Mouse (Mus musculus) erythroblast, embryonic 14.5 days (primary cell): ENCODE measurements around the gene Apmap. TPM values are rescaled to one million over a fixed set of nuclear protein-coding genes. Genes with fewer than 3 reads are reported as not detected.

Experiments
- H3K27me3 ChIP-seq: 2 replicates; pipeline ENCODE4 v1.6.1; 2012; ENCODE audit warnings: inconsistent platforms; ENCODE audit not compliant: control insufficient read depth
- H3K36me3 ChIP-seq: 2 replicates; pipeline ENCODE4 v1.6.1; 2012; ENCODE audit warnings: mild to moderate bottlenecking, inconsistent platforms; ENCODE audit not compliant: control insufficient read depth
- H3K4me1 ChIP-seq: 2 replicates; pipeline ENCODE4 v1.6.1; 2012; ENCODE audit warnings: inconsistent platforms; ENCODE audit not compliant: control insufficient read depth
- H3K4me3 ChIP-seq: replicated peaks from 2 replicates; pipeline ENCODE3; 2012; ENCODE audit warnings: moderate library complexity, mild to moderate bottlenecking, inconsistent platforms
- H3K9me3 ChIP-seq: 2 replicates; pipeline ENCODE4 v1.6.1; 2012; ENCODE audit warnings: low read length, inconsistent platforms, mixed read lengths; ENCODE audit not compliant: control insufficient read depth
- GATA1 ChIP-seq: IDR thresholded peaks from 2 replicates; pipeline ENCODE4 v1.6.1; 2012; ENCODE audit warnings: low read length, inconsistent platforms, mixed read lengths
- TAL1 ChIP-seq: IDR thresholded peaks from 3 replicates; pipeline ENCODE4 v1.6.1; 2012; ENCODE audit warnings: low read length, inconsistent platforms, mixed read lengths
- polyA plus RNA-seq: library from polyadenylated mRNA; stranded (reverse); fragments of >175 nt; gene quantifications from 2 replicates; pipeline ENCODE4 v1.2.3, GENCODE M21; 2012

The Apmap gene
- polyA plus RNA-seq, 1 experiment, result 3.3 TPM

GRCm38 (mm10) chr2:150647681-150648299, 39.4 kb upstream of the Apmap start:
- H3K4me3 ChIP-seq, result no peak overlapping the region
- TF ChIP-seq GATA1, result no peak
- no peak for TF ChIP-seq TAL1
- no peaks in the 10 kb centered on the region for H3K27me3 ChIP-seq
- H3K36me3 ChIP-seq, result peaks cover 85% of the 10 kb centered on the region
- peaks cover 59% of the 10 kb centered on the region for H3K4me1 ChIP-seq
- no peaks in the 10 kb centered on the region for H3K9me3 ChIP-seq

GRCm38 (mm10) chr2:150646411-150647121, 38.2 kb upstream of the Apmap start:
- TF ChIP-seq GATA1 (no peak), TAL1 (no peak)
- Histone ChIP-seq H3K4me1 (peaks cover 54% of the 10 kb centered on the region), H3K4me3 (no peak overlapping the region), H3K9me3 (no peaks in the 10 kb centered on the region), H3K27me3 (no peaks in the 10 kb centered on the region), H3K36me3 (peaks cover 90% of the 10 kb centered on the region)

- Histone ChIP-seq H3K4me1 (peaks cover 46% of the 10 kb centered on the region), H3K4me3 (no peak overlapping the region), H3K9me3 (no peaks in the 10 kb centered on the region), H3K27me3 (no peaks in the 10 kb centered on the region), H3K36me3 (peaks cover 90% of the 10 kb centered on the region)
- no peak for TF ChIP-seq GATA1
- TF ChIP-seq TAL1, result no peak
Measured at GRCm38 (mm10) chr2:150645225-150645624, 36.9 kb upstream of the Apmap start.

- H3K36me3 ChIP-seq, result peaks cover 91% of the 10 kb centered on the region
- H3K4me1 ChIP-seq, result peaks cover 53% of the 10 kb centered on the region
- no peak overlapping the region for H3K4me3 ChIP-seq
- H3K9me3 ChIP-seq, result no peaks in the 10 kb centered on the region
- no peaks in the 10 kb centered on the region for H3K27me3 ChIP-seq
- TF ChIP-seq TAL1 (no peak), GATA1 (no peak)
Measured at GRCm38 (mm10) chr2:150643726-150644415, 35.5 kb upstream of the Apmap start.

GRCm38 (mm10) chr2:150643166-150643565, 34.8 kb upstream of the Apmap start:
- H3K36me3 ChIP-seq, result peaks cover 92% of the 10 kb centered on the region

GRCm38 (mm10) chr2:150638370-150638733, 30.0 kb upstream of the Apmap start:
- TF ChIP-seq TAL1 (no peak), GATA1 (no peak)
- H3K9me3 ChIP-seq, result no peaks in the 10 kb centered on the region
- peaks cover 50% of the 10 kb centered on the region for H3K4me1 ChIP-seq
- H3K4me3 ChIP-seq, result no peak overlapping the region
- H3K36me3 ChIP-seq, result peaks cover 95% of the 10 kb centered on the region
- H3K27me3 ChIP-seq, result no peaks in the 10 kb centered on the region

More at GRCm38 (mm10) chr2:150643166-150643565, 34.8 kb upstream of the Apmap start:
- Histone ChIP-seq H3K4me3 (no peak overlapping the region), H3K4me1 (peaks cover 56% of the 10 kb centered on the region), H3K27me3 (no peaks in the 10 kb centered on the region), H3K9me3 (no peaks in the 10 kb centered on the region)
- TF ChIP-seq TAL1, result no peak

GRCm38 (mm10) chr2:150637702-150638369, 29.5 kb upstream of the Apmap start:
- Histone ChIP-seq H3K4me3 (no peak overlapping the region), H3K36me3 (peaks cover 94% of the 10 kb centered on the region), H3K4me1 (peaks cover 50% of the 10 kb centered on the region), H3K27me3 (no peaks in the 10 kb centered on the region), H3K9me3 (no peaks in the 10 kb centered on the region)
- TF ChIP-seq GATA1, result no peak
- TF ChIP-seq TAL1, result no peak

- H3K4me1 ChIP-seq, result peaks cover 51% of the 10 kb centered on the region
- no peak for TF ChIP-seq GATA1
- no peak for TF ChIP-seq TAL1
Measured at GRCm38 (mm10) chr2:150635877-150636446, 27.6 kb upstream of the Apmap start.

More at GRCm38 (mm10) chr2:150635877-150636446, 27.6 kb upstream of the Apmap start:
- peaks cover 90% of the 10 kb centered on the region for H3K36me3 ChIP-seq
- H3K9me3 ChIP-seq, result no peaks in the 10 kb centered on the region
- no peak overlapping the region for H3K4me3 ChIP-seq
- H3K27me3 ChIP-seq, result no peaks in the 10 kb centered on the region
